In genomic region chr7:145242028-145242427, GRCm38 (mm10) we compare ENCODE assay signal across 33 mouse cellular contexts. TPM values are rescaled to one million over a fixed set of nuclear protein-coding genes. Genes with fewer than 3 reads are reported as not detected.
DNase-seq lines count a peak whose midpoint lies in the region; ATAC-seq and TF ChIP-seq lines count a peak whose summit lies in the region.
"Had no signal": no experiment of that assay in that cellular context is flagged by ENCODE, and none has a peak within 500 bp of the region (broad histone marks: within the 10 kb centered on the region; RNA-seq: fewer than 3 reads in every experiment).

No protein-coding gene starts in this region.

- no peak for TF ChIP-seq CTCF in liver, adult 2 months (IDR thresholded peaks at IDR 0.05; ENCODE audit: low read depth, low read length)

- no peaks in the 10 kb centered on the region for H3K27me3 ChIP-seq in liver, adult 2 months (ENCODE audit: control insufficient read depth, insufficient read depth, low read length)
- no peaks in the 10 kb centered on the region for H3K27me3 ChIP-seq in liver, embryonic 11.5 days (replicated peaks; ENCODE audit: control insufficient read depth, insufficient read depth, low read length)
- peaks cover 4% of the 10 kb centered on the region; the same call in 1 of the 2 replicates for H3K27me3 ChIP-seq in limb, embryonic 10.5 days (ENCODE audit: low read depth, poor library complexity, severe bottlenecking)
- H3K27me3 ChIP-seq: embryonic facial prominence, embryonic 12.5 days; lung, embryonic 15.5 days had no signal

- no peaks in the 10 kb centered on the region for H3K9me3 ChIP-seq in liver, embryonic 11.5 days (ENCODE audit: control insufficient read depth, low read length)
- no peaks in the 10 kb centered on the region for H3K9me3 ChIP-seq in limb, embryonic 10.5 days (replicated peaks)
- H3K9me3 ChIP-seq: embryonic facial prominence, embryonic 12.5 days; heart, embryonic 12.5 days; lung, embryonic 15.5 days; midbrain, embryonic 10.5 days had no signal

- no peak for TF ChIP-seq POLR2A in liver, adult 2 months (IDR thresholded peaks at IDR 0.05; ENCODE audit: extremely low read depth, insufficient read depth, low read length)

- no peaks in the 10 kb centered on the region for H3K79me2 ChIP-seq in liver, adult 2 months (ENCODE audit: control insufficient read depth, insufficient read depth, low read length)

- DNase-seq in cerebellum, postnatal 25 days, result peak; percentile 30 to 41
- no peak for DNase-seq in cerebellum, adult 9-10 months
- peak; percentile 13 for DNase-seq in liver, adult 2 months (ENCODE audit: extremely low read depth, low read depth, low spot score)
- DNase-seq in liver, embryonic 11.5 days (ENCODE audit: low spot score), result no peak
- peak; percentile 80 for DNase-seq in kidney, postnatal 10 days
- DNase-seq in limb, embryonic 10.5 days (ENCODE audit: low spot score), result no peak
- DNase-seq in heart, postnatal 14 days, result no peak
- DNase-seq in heart, adult 11 months, result no peak
- DNase-seq: adrenal gland, adult 8-10 months; B cell, adult 2 months; cerebellum, adult 11 months; cerebellum, postnatal 36 days; embryo, embryonic 11 days; gastrocnemius, adult 2 months; gastrocnemius, postnatal 36 days; heart, adult 2 months; layer of hippocampus, postnatal 36 days; liver; right cerebral cortex, adult 18-20 months had no signal

- 73% methylated on average over 9 of the region's 9 CpGs for WGBS in liver, adult 2 months
- 71% methylated on average over 9 of the region's 9 CpGs for WGBS in liver, embryonic 11.5 days
- 79% methylated on average over 9 of the region's 9 CpGs for WGBS in limb, embryonic 10.5 days

- H3K36me3 ChIP-seq in liver, adult 2 months (ENCODE audit: control insufficient read depth, insufficient read depth, low read length), result no peaks in the 10 kb centered on the region
- no peaks in the 10 kb centered on the region for H3K36me3 ChIP-seq in liver, embryonic 11.5 days (ENCODE audit: control insufficient read depth, insufficient read depth, low read length)
- no peaks in the 10 kb centered on the region for H3K36me3 ChIP-seq in limb, embryonic 10.5 days
- H3K36me3 ChIP-seq: embryonic facial prominence, embryonic 12.5 days; heart, embryonic 12.5 days; lung, embryonic 15.5 days; midbrain, embryonic 10.5 days had no signal

- no peak overlapping the region for H3K9ac ChIP-seq in liver, adult 2 months (ENCODE audit: low read depth, low read length)
- H3K9ac ChIP-seq in liver, embryonic 11.5 days (ENCODE audit: low read depth, low read length), result no peak overlapping the region
- H3K9ac ChIP-seq: embryonic facial prominence, embryonic 12.5 days; heart, embryonic 12.5 days; hindbrain, embryonic 14.5 days; lung, embryonic 15.5 days had no signal

- ATAC-seq in liver, embryonic 11.5 days (replicated peaks; ENCODE audit: low FRiP score), result no peak

- no peaks in the 10 kb centered on the region for H3K4me1 ChIP-seq in liver, adult 2 months (ENCODE audit: control insufficient read depth, insufficient read depth, low read length)
- H3K4me1 ChIP-seq in liver, embryonic 11.5 days (replicated peaks; ENCODE audit: control insufficient read depth, insufficient read depth, low read length), result no peaks in the 10 kb centered on the region
- peaks cover 16% of the 10 kb centered on the region for H3K4me1 ChIP-seq in limb, embryonic 10.5 days

- no peak overlapping the region for H3K4me3 ChIP-seq in liver, adult 2 months (ENCODE audit: insufficient read depth, low read depth, low read length)
- H3K4me3 ChIP-seq in liver, embryonic 11.5 days (ENCODE audit: low read depth, low read length), result no peak overlapping the region
- H3K4me3 ChIP-seq in limb, embryonic 10.5 days, result no peak overlapping the region
- H3K4me3 ChIP-seq: embryonic facial prominence, embryonic 12.5 days; gastrocnemius, adult 2 months; heart, adult 2 months; heart, embryonic 12.5 days; layer of hippocampus, adult 2 months; lung, embryonic 15.5 days; midbrain, embryonic 10.5 days had no signal

- H3K27ac ChIP-seq in liver, adult 2 months (replicated peaks; ENCODE audit: insufficient read depth, low read depth, low read length), result no peak overlapping the region
- H3K27ac ChIP-seq in liver, embryonic 11.5 days (ENCODE audit: low read depth, low read length), result no peak overlapping the region
- 0 out of 2 replicates have a peak overlapping the region, but pooled peaks have one; percentile 4 for H3K27ac ChIP-seq in limb, embryonic 10.5 days
- H3K27ac ChIP-seq: embryonic facial prominence, embryonic 12.5 days; gastrocnemius, adult 2 months; heart, adult 2 months; hindbrain, embryonic 14.5 days; layer of hippocampus, adult 2 months; lung, embryonic 15.5 days; stomach, postnatal 0 days had no signal

- intact Hi-C loops in heart, postnatal 14 days (cut with DNase I), result loop anchor here (5.0 kb wide), 2 partner anchors 125 to 210 kb away; no protein-coding TSS in a partner anchor

- H3K4me2 ChIP-seq in liver, embryonic 11.5 days, result no peak overlapping the region
- H3K4me2 ChIP-seq: embryonic facial prominence, embryonic 12.5 days; heart, embryonic 12.5 days; hindbrain, embryonic 14.5 days; lung, embryonic 15.5 days had no signal

RNA-seq across cellular contexts. Expression of gene 1810010D01Rik, which starts 34.1 kb away (rescaled TPM):
- total RNA-seq in liver, adult 2 months (2014; rRNA removed), result 0.13 TPM in 1 of 2 replicates, not detected in the other
- polyA plus RNA-seq in liver, adult 2 months (2012; rRNA removed), result 0.13 TPM in 1 of 2 replicates, not detected in the other
- polyA plus RNA-seq in liver, embryonic 11.5 days (2014; fragmentation: Nextera tagmentation; extraction: Ambion mirVana), result 0.29 and 0.67 TPM in 2 replicates
- 0.33 TPM in 1 of 2 replicates, not detected in the other for polyA plus RNA-seq in limb, embryonic 10.5 days (2016; fragmentation: Nextera tagmentation; extraction: Ambion mirVana)
- total RNA-seq in heart, postnatal 14 days (2021), result under 1 TPM in 1 of 2 experiments, not detected in 1; 0.43 TPM
- total RNA-seq: gastrocnemius, postnatal 36 days; heart, adult 2 months; hematopoietic stem cell, adult 5-6 weeks; megakaryocyte progenitor cell, adult 5-6 weeks had no signal
- polyA plus RNA-seq: embryonic facial prominence, embryonic 12.5 days; forebrain, embryonic 16.5 days; heart, postnatal 0 days; hindbrain, embryonic 14.5 days; limb, embryonic 11.5 days; neural tube, embryonic 11.5 days had no signal

RNA-seq across cellular contexts. Expression of gene Tpcn2, which starts 41.8 kb away (rescaled TPM):
- 1.9 and 2.9 TPM in 2 replicates for total RNA-seq in liver, adult 2 months (2014; rRNA removed)
- polyA plus RNA-seq in liver, adult 2 months (2012; rRNA removed), result 2.6 and 5.0 TPM in 2 replicates
- polyA plus RNA-seq in liver, embryonic 11.5 days (2014; fragmentation: Nextera tagmentation; extraction: Ambion mirVana), result 2.3 and 2.4 TPM in 2 replicates
- 7.2 TPM in 2 replicates for polyA plus RNA-seq in limb, embryonic 10.5 days (2016; fragmentation: Nextera tagmentation; extraction: Ambion mirVana)
- total RNA-seq in heart, postnatal 14 days (2021), result 1 to 10 TPM; 6.0 to 6.2 TPM

RNA-seq across cellular contexts. Expression of gene Mrgprf, which starts 58.6 kb away (rescaled TPM):
- total RNA-seq in liver, adult 2 months (2014; rRNA removed), result not detected in 2 replicates
- 0.48 and 0.66 TPM in 2 replicates for polyA plus RNA-seq in liver, adult 2 months (2012; rRNA removed)
- polyA plus RNA-seq in liver, embryonic 11.5 days (2014; fragmentation: Nextera tagmentation; extraction: Ambion mirVana), result 0.08 TPM in 1 of 2 replicates, not detected in the other
- polyA plus RNA-seq in limb, embryonic 10.5 days (2016; fragmentation: Nextera tagmentation; extraction: Ambion mirVana), result 0.09 TPM in 1 of 2 replicates, not detected in the other
- total RNA-seq in heart, postnatal 14 days (2021), result 1 to 10 TPM; 4.8 to 7.1 TPM
- total RNA-seq: hematopoietic stem cell, adult 5-6 weeks; megakaryocyte progenitor cell, adult 5-6 weeks; neutrophil, adult 5-6 weeks had no signal
- polyA plus RNA-seq: neural tube, embryonic 11.5 days had no signal

Comparison
In these comparisons a context has a peak if more than half of its experiments do, and no peak if none do; other contexts are left out.
1. DNase-seq: peak in cerebellum, postnatal 25 days (2 of 2), liver, adult 2 months (single experiment) and kidney, postnatal 10 days (single experiment); none in cerebellum, adult 9-10 months (single experiment), liver, embryonic 11.5 days (single experiment), limb, embryonic 10.5 days (single experiment), heart, postnatal 14 days (0 of 2) and heart, adult 11 months (single experiment).